Mouse (Mus musculus) heart, postnatal 0 days (tissue): Measurements from ENCODE around the gene Ybx2. TPM values are rescaled to one million over a fixed set of nuclear protein-coding genes. Genes with fewer than 3 reads are reported as not detected.
A peak's percentile ranks its signal among the peaks of the same experiment; 100 is the strongest.

Experiments
- ATAC-seq: fragments of 200-750 bp; cut with Nextera tagmentation; 2 replicates; pipeline ENCODE4 v1.8.0; 2017; ENCODE audit warnings: low read depth, moderate number of reproducible peaks, moderate library complexity; ENCODE audit not compliant: insufficient read depth
- DNase-seq: peaks from one replicate; pipeline ENCODE4 v3.0.0-alpha.2; 2016; ENCODE audit warnings: low spot score
- H3K27ac ChIP-seq: fragments of 300-500 bp; sonication (generic); 2 replicates; pipeline ENCODE4 v1.5.1; 2014; ENCODE audit warnings: low read depth, mild to moderate bottlenecking
- H3K27me3 ChIP-seq: fragments of 300-500 bp; sonication (generic); 2 replicates; pipeline ENCODE4 v1.6.1; 2014; ENCODE audit warnings: low read length, mixed read lengths; ENCODE audit not compliant: control insufficient read depth, insufficient read depth
- H3K36me3 ChIP-seq: fragments of 300-500 bp; sonication (generic); replicated peaks from 2 replicates; pipeline ENCODE4 v1.6.1; 2014; ENCODE audit warnings: low read length, mixed read lengths; ENCODE audit not compliant: control insufficient read depth, insufficient read depth
- H3K4me1 ChIP-seq: fragments of 300-500 bp; sonication (generic); 2 replicates; pipeline ENCODE4 v1.6.1; 2014; ENCODE audit warnings: antibody characterized with exemption; ENCODE audit not compliant: control insufficient read depth, insufficient read depth
- H3K4me2 ChIP-seq: fragments of 300-500 bp; sonication (generic); 2 replicates; pipeline ENCODE4 v1.6.1; 2014; ENCODE audit warnings: low read depth, mild to moderate bottlenecking, low read length, moderate library complexity
- H3K4me3 ChIP-seq: fragments of 300-500 bp; sonication (generic); 2 replicates; pipeline ENCODE4 v1.5.1; 2014; ENCODE audit warnings: low read depth, low read length
- H3K9ac ChIP-seq: fragments of 300-500 bp; sonication (generic); replicated peaks from 2 replicates; pipeline ENCODE4 v1.6.1; 2014; ENCODE audit warnings: low read depth, low read length, mixed read lengths
- H3K9me3 ChIP-seq: fragments of 300-500 bp; sonication (generic); replicated peaks from 2 replicates; pipeline ENCODE4 v1.6.1; 2016; ENCODE audit warnings: low read length; ENCODE audit not compliant: control insufficient read depth
- CTCF ChIP-seq: IDR thresholded peaks from 2 replicates; pipeline ENCODE4 v1.5.1; 2016; ENCODE audit warnings: antibody characterized with exemption, control low read depth, low read depth
- EP300 ChIP-seq: IDR thresholded peaks from 2 replicates; pipeline ENCODE4 v1.6.1; 2016; ENCODE audit warnings: antibody characterized with exemption, low read depth
- WGBS: fragments of 180-500 bp; shearing (Covaris S2); extraction: QIAGEN DNeasy Blood & Tissue Kit; methylation state at CpG from one replicate; pipeline ENCODE4 v1.1.7; 2014; 5-methylcytosine and 5-hydroxymethylcytosine counted together
- microRNA-seq: library from miRNA; unstranded; fragments of <30 nt; microRNA quantifications from one replicate; pipeline ENCODE4, GENCODE M21; 2016
- polyA plus RNA-seq: library from polyadenylated mRNA; unstranded; fragments of >200 nt; fragmentation: Nextera tagmentation; extraction: Ambion mirVana; gene quantifications from 2 replicates; pipeline ENCODE4 v1.2.1, GENCODE M21; 2015
- total RNA-seq: library from RNA; depleted of rRNA; stranded (reverse); fragments of >200 nt; gene quantifications from 2 replicates; pipeline ENCODE4 v1.2.3, GENCODE M21; 2014; ENCODE audit warnings: low replicate concordance; rRNA removed

Ybx2 gene
- total and polyA plus RNA-seq, 2 experiments from 2014 or later: 4.9 to 25.6 TPM

DNA sequence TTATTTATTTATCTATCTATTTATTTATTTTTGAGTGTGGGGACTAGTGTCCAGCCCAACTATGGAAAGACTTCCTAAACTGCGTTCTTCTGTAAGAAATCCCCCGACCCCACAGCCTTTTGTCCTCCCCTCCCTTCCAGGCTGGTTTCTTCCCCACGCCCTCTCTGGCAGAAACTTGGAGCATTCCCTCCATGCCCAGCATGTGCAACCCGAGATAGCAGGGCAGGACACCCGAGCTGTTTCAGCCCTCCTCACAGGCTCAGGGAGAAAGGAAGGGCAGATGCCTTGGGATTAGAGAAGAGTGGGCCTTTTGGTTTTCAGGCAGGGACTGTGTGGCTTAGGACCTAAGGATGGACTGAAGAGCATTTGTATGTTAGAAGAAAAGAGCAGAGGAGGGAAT, 47.3 kb downstream of the Ybx2 start:
- WGBS: 12% methylated on average over 5 of the region's 5 CpGs
- ATAC-seq: no peak
- DNase-seq: peak; percentile 51
- Histone ChIP-seq H3K4me3 (peak overlapping the region; percentile 99), H3K27me3 (no peaks in the 10 kb centered on the region), H3K9me3 (no peaks in the 10 kb centered on the region), H3K27ac (peak overlapping the region; percentile 100), H3K36me3 (peaks cover 41% of the 10 kb centered on the region), H3K4me2 (peak overlapping the region; percentile 96), H3K9ac (peak overlapping the region; percentile 100), H3K4me1 (peaks cover 25% of the 10 kb centered on the region)
- TF ChIP-seq EP300 (no peak), CTCF (no peak)

DNA sequence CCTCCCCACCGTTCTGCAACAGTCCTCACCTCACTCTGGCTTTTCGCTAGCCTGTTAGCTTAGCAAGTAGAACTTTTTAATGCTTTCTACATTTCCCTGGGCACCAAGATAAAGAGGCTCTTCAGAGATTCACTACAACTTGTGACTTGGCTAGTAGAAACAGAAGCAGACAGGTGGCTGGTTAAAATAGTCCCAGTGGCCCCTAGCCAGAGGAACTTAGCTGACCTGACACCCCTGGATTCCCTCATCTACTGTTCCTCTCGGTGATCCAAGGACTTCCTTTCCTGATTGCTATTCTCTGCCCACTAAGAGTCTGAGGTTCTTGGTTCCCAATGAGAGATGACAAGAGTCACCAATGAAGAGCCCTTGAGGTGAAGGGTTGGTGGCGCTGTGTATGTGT, 47.8 kb downstream of the Ybx2 start:
- Histone ChIP-seq H3K27me3 (no peaks in the 10 kb centered on the region), H3K36me3 (peaks cover 43% of the 10 kb centered on the region), H3K4me3 (peak overlapping the region; percentile 99), H3K4me1 (peaks cover 25% of the 10 kb centered on the region), H3K9me3 (no peaks in the 10 kb centered on the region), H3K9ac (peak overlapping the region; percentile 100), H3K27ac (peak overlapping the region; percentile 100), H3K4me2 (peak overlapping the region; percentile 96)
- ATAC-seq (no peak), DNase-seq (no peak)
- TF ChIP-seq EP300 (no peak), CTCF (no peak)
- 62% methylated on average over 4 of the region's 4 CpGs for WGBS

DNA sequence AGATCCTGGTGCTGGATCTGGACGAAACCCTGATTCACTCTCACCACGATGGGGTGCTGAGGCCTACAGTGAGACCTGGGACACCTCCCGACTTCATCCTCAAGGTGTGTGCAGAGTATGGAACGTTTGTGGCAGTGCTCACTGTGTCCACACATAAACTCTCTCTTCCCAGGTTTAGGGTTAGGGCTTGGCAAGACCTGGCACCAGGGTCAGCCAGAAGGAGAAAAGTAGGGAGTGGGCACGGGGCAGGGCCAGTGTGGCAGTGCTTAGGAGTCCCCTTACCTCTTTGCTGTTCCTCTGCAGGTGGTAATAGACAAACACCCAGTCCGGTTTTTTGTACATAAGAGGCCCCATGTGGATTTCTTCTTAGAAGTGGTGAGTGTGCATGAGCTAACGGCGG, 48.8 kb downstream of the Ybx2 start:
- DNase-seq (no peak), ATAC-seq (no peak)
- no peak for TF ChIP-seq CTCF
- H3K27ac ChIP-seq: no peak overlapping the region
- H3K27me3 ChIP-seq: no peaks in the 10 kb centered on the region
- H3K4me2 ChIP-seq: no peak overlapping the region
- H3K4me3 ChIP-seq: no peak overlapping the region
- peaks cover 52% of the 10 kb centered on the region for H3K36me3 ChIP-seq
- peaks cover 23% of the 10 kb centered on the region for H3K4me1 ChIP-seq
- no peak overlapping the region; the same call in 1 of the 2 replicates for H3K9ac ChIP-seq
- H3K9me3 ChIP-seq: no peaks in the 10 kb centered on the region
- 86% methylated on average over 8 of the region's 8 CpGs for WGBS

DNA sequence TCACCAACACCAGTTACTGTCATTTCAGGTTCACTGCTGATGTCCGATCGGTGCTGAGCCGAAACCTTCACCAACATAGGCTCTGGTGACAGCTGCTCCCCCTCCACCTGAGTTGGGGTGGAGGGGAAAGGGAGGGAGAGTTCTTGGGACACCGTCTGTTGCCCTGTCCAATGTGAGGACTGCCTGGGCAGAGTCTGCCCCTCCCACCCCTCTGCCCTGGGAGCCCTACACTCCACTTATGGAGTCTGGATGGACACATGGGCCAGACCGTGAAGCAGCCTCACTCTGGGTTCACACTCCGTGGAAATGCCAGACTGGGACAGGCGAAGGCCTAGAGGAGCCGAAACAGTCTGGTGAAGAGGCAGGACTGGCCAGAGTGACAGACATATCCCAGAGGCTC, 54.4 kb downstream of the Ybx2 start:
- WGBS: 74% methylated on average over 8 of the region's 8 CpGs
- TF ChIP-seq CTCF (no peak), EP300 (no peak)
- Histone ChIP-seq H3K4me3 (no peak overlapping the region), H3K4me2 (no peak overlapping the region), H3K9me3 (no peaks in the 10 kb centered on the region), H3K27ac (peak overlapping the region; percentile 94), H3K9ac (no peak overlapping the region; the same call in 1 of the 2 replicates), H3K4me1 (peaks cover 11% of the 10 kb centered on the region), H3K36me3 (peaks cover 66% of the 10 kb centered on the region), H3K27me3 (no peaks in the 10 kb centered on the region)
- DNase-seq (no peak), ATAC-seq (no peak)

Small RNA genes within 50 kb of the gene (microRNA-seq; reads per million reads assigned to microRNA genes)
- gene Gm44349: not detected

Other genes with a start within 250 kb of the Ybx2 start
Only the 30 nearest of the 35 such genes appear.
- not detected in 2 replicates for gene Slc35g3, start 173.8 kb upstream of the Ybx2 start, total RNA-seq
- gene Slc35g3, start 173.8 kb upstream of the Ybx2 start, polyA plus RNA-seq: 0.18 TPM in 1 of 2 replicates, not detected in the other
- gene Zbtb4, start 169.9 kb upstream of the Ybx2 start, total RNA-seq: 21.2 and 28.7 TPM in 2 replicates
- 2.6 and 2.9 TPM in 2 replicates for gene Zbtb4, start 169.9 kb upstream of the Ybx2 start, polyA plus RNA-seq
- 2.5 and 11.2 TPM in 2 replicates for gene Chrnb1, start 139.9 kb upstream of the Ybx2 start, total RNA-seq
- 2.7 and 3.1 TPM in 2 replicates for gene Chrnb1, start 139.9 kb upstream of the Ybx2 start, polyA plus RNA-seq
- gene Fgf11, start 133.9 kb upstream of the Ybx2 start, total RNA-seq: 5.3 and 5.7 TPM in 2 replicates
- gene Fgf11, start 133.9 kb upstream of the Ybx2 start, polyA plus RNA-seq: 0.75 and 1.0 TPM in 2 replicates
- 0.43 and 2.7 TPM in 2 replicates for gene Tmem102, start 130.2 kb upstream of the Ybx2 start, total RNA-seq
- gene Tmem102, start 130.2 kb upstream of the Ybx2 start, polyA plus RNA-seq: 2.6 TPM in 2 replicates
- gene Gm39566, start 120.5 kb upstream of the Ybx2 start, total RNA-seq: not detected in 2 replicates
- gene Gm39566, start 120.5 kb upstream of the Ybx2 start, polyA plus RNA-seq: not detected in 2 replicates
- not detected in 2 replicates for gene Spem2, start 117.3 kb upstream of the Ybx2 start, total RNA-seq
- gene Spem2, start 117.3 kb upstream of the Ybx2 start, polyA plus RNA-seq: not detected in 2 replicates
- gene Spem1, start 113.6 kb upstream of the Ybx2 start, total RNA-seq: not detected in 2 replicates
- not detected in 2 replicates for gene Spem1, start 113.6 kb upstream of the Ybx2 start, polyA plus RNA-seq
- gene Nlgn2, start 98.0 kb upstream of the Ybx2 start, total RNA-seq: 4.5 and 10.1 TPM in 2 replicates
- 0.89 TPM in 2 replicates for gene Nlgn2, start 98.0 kb upstream of the Ybx2 start, polyA plus RNA-seq
- 78.5 and 169 TPM in 2 replicates for gene Tmem256, start 97.3 kb upstream of the Ybx2 start, total RNA-seq
- gene Tmem256, start 97.3 kb upstream of the Ybx2 start, polyA plus RNA-seq: 411 and 424 TPM in 2 replicates
- gene Plscr3, start 89.4 kb upstream of the Ybx2 start, total RNA-seq: 50.9 and 64.0 TPM in 2 replicates
- 60.5 and 62.3 TPM in 2 replicates for gene Plscr3, start 89.4 kb upstream of the Ybx2 start, polyA plus RNA-seq
- gene Tnk1, start 77.1 kb upstream of the Ybx2 start, total RNA-seq: 0.50 TPM in 1 of 2 replicates, not detected in the other
- gene Tnk1, start 77.1 kb upstream of the Ybx2 start, polyA plus RNA-seq: not detected in 2 replicates
- gene Tmem95, start 57.8 kb upstream of the Ybx2 start, total RNA-seq: not detected in 2 replicates
- not detected in 2 replicates for gene Tmem95, start 57.8 kb upstream of the Ybx2 start, polyA plus RNA-seq
- gene Kctd11, start 54.4 kb upstream of the Ybx2 start, total RNA-seq: 2.3 and 9.4 TPM in 2 replicates
- 1.9 and 2.3 TPM in 2 replicates for gene Kctd11, start 54.4 kb upstream of the Ybx2 start, polyA plus RNA-seq
- 2.5 and 9.7 TPM in 2 replicates for gene Acap1, start 40.3 kb upstream of the Ybx2 start, total RNA-seq
- gene Acap1, start 40.3 kb upstream of the Ybx2 start, polyA plus RNA-seq: 2.5 TPM in 2 replicates
- 1.8 and 6.3 TPM in 2 replicates for gene 2810408A11Rik, start 34.8 kb upstream of the Ybx2 start, total RNA-seq
- gene 2810408A11Rik, start 34.8 kb upstream of the Ybx2 start, polyA plus RNA-seq: 2.8 and 3.9 TPM in 2 replicates
- 39.2 and 59.5 TPM in 2 replicates for gene Neurl4, start 34.7 kb upstream of the Ybx2 start, total RNA-seq
- 3.6 and 4.5 TPM in 2 replicates for gene Neurl4, start 34.7 kb upstream of the Ybx2 start, polyA plus RNA-seq
- gene Gps2, start 21.9 kb upstream of the Ybx2 start, total RNA-seq: 48.6 and 72.4 TPM in 2 replicates
- gene Gps2, start 21.9 kb upstream of the Ybx2 start, polyA plus RNA-seq: 37.1 and 38.1 TPM in 2 replicates
- gene Eif5a, start 13.8 kb upstream of the Ybx2 start, total RNA-seq: 469 and 504 TPM in 2 replicates
- 961 and 973 TPM in 2 replicates for gene Eif5a, start 13.8 kb upstream of the Ybx2 start, polyA plus RNA-seq
- gene Slc2a4, start 12.4 kb downstream of the Ybx2 start, total RNA-seq: 235 and 267 TPM in 2 replicates
- 89.2 and 89.7 TPM in 2 replicates for gene Slc2a4, start 12.4 kb downstream of the Ybx2 start, polyA plus RNA-seq
- 0.93 TPM in 1 of 2 replicates, not detected in the other for gene Cldn7, start 29.0 kb downstream of the Ybx2 start, total RNA-seq
- 0.64 and 1.8 TPM in 2 replicates for gene Cldn7, start 29.0 kb downstream of the Ybx2 start, polyA plus RNA-seq
- gene Ctdnep1, start 45.4 kb downstream of the Ybx2 start, total RNA-seq: 43.0 and 45.6 TPM in 2 replicates
- gene Ctdnep1, start 45.4 kb downstream of the Ybx2 start, polyA plus RNA-seq: 24.8 and 25.5 TPM in 2 replicates
- gene Elp5, start 46.7 kb downstream of the Ybx2 start, total RNA-seq: 77.7 and 108 TPM in 2 replicates
- gene Elp5, start 46.7 kb downstream of the Ybx2 start, polyA plus RNA-seq: 89.8 and 96.1 TPM in 2 replicates
- 208 and 305 TPM in 2 replicates for gene Gabarap, start 55.3 kb downstream of the Ybx2 start, total RNA-seq
- 472 and 510 TPM in 2 replicates for gene Gabarap, start 55.3 kb downstream of the Ybx2 start, polyA plus RNA-seq
- gene Phf23, start 60.0 kb downstream of the Ybx2 start, total RNA-seq: 27.4 and 54.8 TPM in 2 replicates
- gene Phf23, start 60.0 kb downstream of the Ybx2 start, polyA plus RNA-seq: 30.3 and 34.2 TPM in 2 replicates
- gene Dvl2, start 64.8 kb downstream of the Ybx2 start, total RNA-seq: 10.8 TPM in 2 replicates
- 6.5 and 7.5 TPM in 2 replicates for gene Dvl2, start 64.8 kb downstream of the Ybx2 start, polyA plus RNA-seq
- 378 and 469 TPM in 2 replicates for gene Acadvl, start 79.6 kb downstream of the Ybx2 start, total RNA-seq
- 815 and 873 TPM in 2 replicates for gene Acadvl, start 79.6 kb downstream of the Ybx2 start, polyA plus RNA-seq
- 3.4 and 10.3 TPM in 2 replicates for gene Dlg4, start 81.1 kb downstream of the Ybx2 start, total RNA-seq
- 2.2 TPM in 2 replicates for gene Dlg4, start 81.1 kb downstream of the Ybx2 start, polyA plus RNA-seq
- gene Asgr1, start 118.3 kb downstream of the Ybx2 start, total RNA-seq: not detected in 2 replicates
- gene Asgr1, start 118.3 kb downstream of the Ybx2 start, polyA plus RNA-seq: not detected in 2 replicates
- gene Asgr2, start 156.8 kb downstream of the Ybx2 start, total RNA-seq: not detected in 2 replicates
- not detected in 2 replicates for gene Asgr2, start 156.8 kb downstream of the Ybx2 start, polyA plus RNA-seq